Mouse (Mus musculus): ENCODE measurements around the gene Itga2b.

- TF ChIP-seq POLR2A (IDR thresholded peaks at IDR 0.05; ENCODE audit: extremely low read depth, insufficient read depth, low read length) (no peak), CTCF (IDR thresholded peaks at IDR 0.05; ENCODE audit: extremely low read depth, insufficient read depth, low read length) (no peak)
These were observed at the start of gene Itga2b for GRCm38 (mm10) chr11:102469648-102470357.
